Mouse (Mus musculus): ENCODE measurements around the gene Adamts20. TPM values are rescaled to one million over a fixed set of nuclear protein-coding genes. Genes with fewer than 3 reads are reported as not detected.

The Adamts20 gene
- polyA plus RNA-seq, 1 experiment from 2014 or later = 0.33 TPM

DNA sequence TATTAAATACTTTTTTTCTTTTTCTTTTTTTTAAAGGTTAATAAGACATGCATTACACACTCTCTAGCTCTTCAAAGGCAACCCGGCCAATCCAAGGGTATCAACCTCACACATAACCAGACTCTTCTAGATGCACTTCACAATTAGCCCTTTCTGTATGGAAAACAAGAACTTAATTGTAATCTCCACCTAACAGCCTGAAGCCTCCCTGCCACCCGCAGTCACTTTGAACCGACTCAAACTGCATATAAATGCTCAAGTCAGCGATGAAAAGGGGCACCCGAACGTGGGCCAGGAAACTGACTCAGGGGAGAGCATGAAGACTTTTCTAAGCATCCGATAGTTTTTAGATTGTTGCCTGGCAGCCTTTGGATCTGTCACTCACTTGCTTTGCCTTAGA lies 12.1 kb upstream of the Adamts20 start:
- Histone ChIP-seq H3K4me2 (no peak overlapping the region), H3K9me3 (replicated peaks) (no peaks in the 10 kb centered on the region), H3K36me3 (no peaks in the 10 kb centered on the region), H3K27ac (no peak overlapping the region), H3K9ac (no peak overlapping the region), H3K4me3 (no peak overlapping the region), H3K27me3 (replicated peaks) (no peaks in the 10 kb centered on the region), H3K4me1 (no peaks in the 10 kb centered on the region)
- ATAC-seq = no peak
- WGBS (ENCODE audit: insufficient replicate concordance) = 60% methylated on average over 7 of the region's 7 CpGs

DNA sequence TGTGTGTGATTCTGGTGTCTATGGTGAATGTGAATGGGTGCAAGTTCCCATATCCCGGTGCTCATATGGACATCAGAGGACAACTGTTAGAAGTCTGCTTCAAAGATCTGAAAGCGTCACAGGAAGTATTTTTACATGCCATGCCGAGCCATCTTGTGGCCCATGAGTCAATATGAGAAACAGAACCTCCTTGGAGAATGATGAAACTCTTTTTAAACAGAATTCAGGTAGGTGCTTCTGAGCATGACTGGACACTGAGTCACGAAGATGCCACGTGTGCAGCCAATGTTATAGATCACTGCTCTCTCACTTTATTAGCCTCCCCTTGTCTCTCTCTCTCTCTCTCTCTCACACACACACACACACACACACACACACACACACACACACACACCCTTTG lies 10.8 kb upstream of the Adamts20 start:
- WGBS (ENCODE audit: insufficient replicate concordance) = 63% methylated on average over 5 of the region's 5 CpGs
- Histone ChIP-seq H3K4me1 (no peaks in the 10 kb centered on the region), H3K4me2 (no peak overlapping the region), H3K27me3 (replicated peaks) (no peaks in the 10 kb centered on the region), H3K36me3 (no peaks in the 10 kb centered on the region), H3K9ac (no peak overlapping the region), H3K27ac (no peak overlapping the region), H3K4me3 (no peak overlapping the region), H3K9me3 (replicated peaks) (no peaks in the 10 kb centered on the region)
- ATAC-seq = no peak

DNA sequence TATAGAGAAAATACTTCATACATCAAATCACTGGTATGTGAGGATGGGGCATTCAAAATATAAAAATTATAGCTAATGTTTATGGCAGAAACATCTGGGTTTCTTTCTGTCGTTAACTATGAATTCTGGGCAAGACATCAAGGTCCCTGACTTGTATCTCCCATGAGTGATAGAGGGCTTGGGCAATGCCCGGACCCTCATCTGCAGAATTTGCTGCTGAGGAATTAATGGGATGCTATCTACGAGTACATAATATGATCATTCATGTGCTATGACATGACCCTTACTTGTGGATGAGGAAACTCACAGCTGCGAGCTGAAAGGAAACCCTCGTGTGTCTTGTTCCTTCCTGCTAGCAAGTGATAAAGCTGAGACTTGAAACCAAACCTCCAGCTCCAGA lies 5.1 kb upstream of the Adamts20 start:
- H3K9me3 ChIP-seq (replicated peaks) = no peaks in the 10 kb centered on the region
- H3K4me3 ChIP-seq = no peak overlapping the region
- H3K27ac ChIP-seq = no peak overlapping the region
- 37% methylated on average over 5 of the region's 5 CpGs for WGBS (ENCODE audit: insufficient replicate concordance)
- H3K27me3 ChIP-seq (replicated peaks) = no peaks in the 10 kb centered on the region
- no peak for ATAC-seq
- H3K36me3 ChIP-seq = no peaks in the 10 kb centered on the region
- H3K4me2 ChIP-seq = no peak overlapping the region
- H3K9ac ChIP-seq = no peak overlapping the region
- no peaks in the 10 kb centered on the region for H3K4me1 ChIP-seq

DNA sequence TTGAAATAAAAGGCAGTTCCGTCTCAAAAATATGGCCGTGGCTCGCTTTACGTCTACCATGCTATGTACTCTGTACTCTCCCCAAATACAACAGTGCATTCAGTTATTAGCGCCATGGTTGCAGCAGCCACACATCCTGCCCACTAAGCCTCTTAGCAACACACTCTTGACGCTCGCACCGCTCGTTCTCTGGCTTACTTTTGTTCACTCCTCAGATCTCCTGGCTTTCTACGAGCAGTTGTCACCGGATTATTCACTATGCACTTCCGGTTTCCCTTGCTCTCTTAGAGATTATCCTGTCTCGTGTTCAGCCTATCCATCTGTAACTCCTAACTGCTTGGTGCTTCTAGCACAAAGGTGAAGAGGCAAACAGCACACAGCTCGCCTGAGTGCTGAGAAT lies 337 bp downstream of the Adamts20 start:
- Histone ChIP-seq H3K36me3 (no peaks in the 10 kb centered on the region), H3K4me3 (no peak overlapping the region), H3K4me2 (no peak overlapping the region), H3K4me1 (no peaks in the 10 kb centered on the region), H3K9ac (no peak overlapping the region), H3K27me3 (replicated peaks) (no peaks in the 10 kb centered on the region), H3K9me3 (replicated peaks) (no peaks in the 10 kb centered on the region), H3K27ac (no peak overlapping the region)
- 78% methylated on average over 14 of the region's 14 CpGs for WGBS (ENCODE audit: insufficient replicate concordance)
- ATAC-seq = no peak

DNA sequence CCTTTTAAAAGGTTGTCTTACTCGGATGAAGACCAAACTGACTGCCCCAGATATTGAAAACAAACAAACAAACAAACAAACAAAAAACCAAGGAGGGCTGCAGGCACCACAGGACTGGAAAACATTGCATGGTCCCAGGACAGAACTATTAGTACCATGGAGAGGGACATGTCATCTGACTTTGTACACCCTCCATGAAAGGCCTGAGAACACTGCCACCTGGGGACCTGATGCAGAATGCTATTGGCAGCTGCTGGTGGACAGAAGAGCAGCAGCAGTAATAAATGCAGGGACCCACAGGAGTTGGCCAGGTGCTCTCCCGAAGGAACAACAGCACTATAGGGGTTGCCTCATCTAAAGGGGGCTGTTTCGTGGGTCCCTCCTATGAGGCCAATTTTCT lies 2.0 kb downstream of the Adamts20 start:
- 47% methylated on average over 3 of the region's 3 CpGs for WGBS (ENCODE audit: insufficient replicate concordance)
- H3K36me3 ChIP-seq = no peaks in the 10 kb centered on the region
- H3K27ac ChIP-seq = no peak overlapping the region
- no peaks in the 10 kb centered on the region for H3K4me1 ChIP-seq
- no peak overlapping the region for H3K4me2 ChIP-seq
- H3K9me3 ChIP-seq (replicated peaks) = no peaks in the 10 kb centered on the region
- H3K27me3 ChIP-seq (replicated peaks) = no peaks in the 10 kb centered on the region
- ATAC-seq = no peak
- H3K9ac ChIP-seq = no peak overlapping the region
- no peak overlapping the region for H3K4me3 ChIP-seq

DNA sequence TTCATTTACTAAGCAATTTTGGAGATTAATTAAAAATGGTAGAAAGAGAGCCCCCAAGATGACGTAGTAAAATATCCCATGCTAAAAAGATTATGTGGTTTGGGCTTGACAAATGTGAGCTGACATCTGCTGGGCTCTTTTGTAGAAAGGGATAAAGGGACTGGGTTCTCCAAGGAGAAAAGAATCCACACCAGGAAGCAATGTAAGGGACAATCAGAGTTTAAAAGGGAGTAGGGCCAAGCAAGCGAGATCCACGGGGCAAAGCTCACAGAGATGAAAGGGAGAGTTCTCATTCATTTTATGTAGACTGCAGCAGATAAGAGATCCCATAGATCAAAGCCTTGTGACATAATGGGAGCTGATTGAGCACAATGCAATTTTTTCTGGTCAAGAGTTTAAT lies 3.0 kb downstream of the Adamts20 start:
- no peak for ATAC-seq
- H3K27ac ChIP-seq = no peak overlapping the region
- H3K4me3 ChIP-seq = no peak overlapping the region
- no peaks in the 10 kb centered on the region for H3K4me1 ChIP-seq
- H3K9ac ChIP-seq = no peak overlapping the region
- WGBS (ENCODE audit: insufficient replicate concordance) = 48% methylated on average over 3 of the region's 3 CpGs
- H3K27me3 ChIP-seq (replicated peaks) = no peaks in the 10 kb centered on the region
- no peaks in the 10 kb centered on the region for H3K9me3 ChIP-seq (replicated peaks)
- H3K4me2 ChIP-seq = no peak overlapping the region
- H3K36me3 ChIP-seq = no peaks in the 10 kb centered on the region

DNA sequence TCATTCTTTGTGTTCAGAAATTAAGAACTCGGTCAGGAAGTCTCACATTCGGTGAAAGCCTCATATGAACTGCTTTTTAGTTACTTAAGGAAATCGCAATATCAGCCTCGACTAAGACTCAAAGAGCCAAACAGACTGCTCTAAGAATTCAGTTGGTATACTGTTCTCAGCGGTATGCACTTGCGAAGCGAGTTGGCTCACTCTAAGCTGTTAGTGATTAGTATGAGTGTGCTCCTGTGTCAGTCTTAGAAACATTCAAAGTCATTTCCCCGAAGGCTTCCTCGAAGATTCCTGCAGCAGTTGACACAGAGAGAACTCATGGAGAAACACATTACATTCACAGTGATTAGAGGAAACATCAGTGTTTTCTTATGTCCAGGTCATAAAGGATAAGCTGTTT lies 4.1 kb downstream of the Adamts20 start:
- no peaks in the 10 kb centered on the region for H3K36me3 ChIP-seq
- H3K27ac ChIP-seq = no peak overlapping the region
- no peaks in the 10 kb centered on the region for H3K9me3 ChIP-seq (replicated peaks)
- H3K4me1 ChIP-seq = no peaks in the 10 kb centered on the region
- no peak overlapping the region for H3K4me3 ChIP-seq
- no peak for ATAC-seq
- H3K27me3 ChIP-seq (replicated peaks) = no peaks in the 10 kb centered on the region
- 75% methylated on average over 9 of the region's 9 CpGs for WGBS (ENCODE audit: insufficient replicate concordance)
- H3K9ac ChIP-seq = no peak overlapping the region
- no peak overlapping the region for H3K4me2 ChIP-seq

DNA sequence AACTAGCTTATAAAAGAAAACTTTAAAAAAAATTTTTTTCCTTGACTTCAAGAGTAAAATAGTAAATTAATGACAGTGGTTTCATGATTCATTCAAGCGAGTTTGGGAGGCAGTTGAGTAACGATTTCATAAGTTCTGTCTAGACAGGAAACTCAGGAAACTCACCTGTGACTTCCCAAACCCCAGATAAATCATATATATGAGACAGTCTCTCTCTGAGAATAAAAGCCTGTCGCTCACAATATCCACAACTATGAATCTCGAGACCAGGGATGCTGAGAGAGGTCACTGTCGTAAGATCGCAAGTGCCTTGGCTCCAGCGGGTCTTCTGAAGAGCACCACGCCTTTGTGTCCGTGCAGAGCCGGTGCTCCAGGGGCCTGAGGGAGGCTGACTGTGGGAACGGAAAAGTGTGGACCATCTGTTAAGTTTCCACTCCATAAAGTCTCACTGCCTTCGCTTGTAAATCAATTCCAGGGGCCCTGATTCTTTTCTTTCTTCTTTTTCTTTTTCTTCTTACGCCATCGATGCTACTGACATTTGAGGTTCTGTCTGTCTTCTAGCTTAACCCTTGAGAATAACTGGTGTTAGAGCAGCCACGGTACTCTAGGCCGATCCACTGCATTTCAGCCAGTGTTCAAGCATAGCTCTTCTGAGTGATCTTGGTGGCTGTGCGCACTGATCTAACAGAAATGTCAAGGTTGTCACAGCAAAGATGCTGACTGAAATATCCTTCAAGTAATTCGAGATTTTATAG lies 7.4 kb downstream of the Adamts20 start:
- WGBS (ENCODE audit: insufficient replicate concordance) = 63% methylated on average over 18 of the region's 18 CpGs
- no peak overlapping the region for H3K4me2 ChIP-seq
- no peak for ATAC-seq

DNA sequence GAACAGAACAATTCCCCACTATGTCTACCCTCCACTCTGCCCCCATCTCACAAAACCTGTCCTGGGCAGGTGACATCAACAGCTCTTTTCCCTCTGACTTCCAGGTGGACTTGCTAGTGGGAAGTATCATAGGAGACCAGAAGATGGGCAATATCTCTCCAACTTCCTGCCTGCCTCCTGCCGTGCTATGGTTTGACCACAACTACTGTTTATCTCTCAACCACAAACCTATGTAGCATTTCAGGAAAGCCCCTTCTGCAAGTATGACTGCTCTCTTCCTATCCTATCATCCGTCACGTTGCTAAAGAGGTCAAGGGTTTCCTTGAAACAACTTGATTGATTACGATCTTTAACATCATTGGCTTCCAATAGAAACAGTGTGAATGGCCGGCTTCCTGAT lies 12.4 kb downstream of the Adamts20 start:
- Histone ChIP-seq H3K27ac (no peak overlapping the region), H3K27me3 (replicated peaks) (no peaks in the 10 kb centered on the region), H3K36me3 (no peaks in the 10 kb centered on the region), H3K9me3 (replicated peaks) (no peaks in the 10 kb centered on the region), H3K4me1 (peaks cover 7% of the 10 kb centered on the region; the same call in 1 of the 2 replicates), H3K9ac (no peak overlapping the region), H3K4me2 (no peak overlapping the region), H3K4me3 (no peak overlapping the region)
- WGBS (ENCODE audit: insufficient replicate concordance) = 20% methylated on average over 5 of the region's 5 CpGs
- ATAC-seq = no peak

More for the DNA sequence above, 7.4 kb downstream of the Adamts20 start:
- Histone ChIP-seq H3K4me1 (peaks cover 2% of the 10 kb centered on the region; the same call in 1 of the 2 replicates), H3K4me3 (no peak overlapping the region), H3K9ac (no peak overlapping the region), H3K27me3 (replicated peaks) (no peaks in the 10 kb centered on the region), H3K9me3 (replicated peaks) (no peaks in the 10 kb centered on the region), H3K36me3 (no peaks in the 10 kb centered on the region), H3K27ac (no peak overlapping the region)

DNA sequence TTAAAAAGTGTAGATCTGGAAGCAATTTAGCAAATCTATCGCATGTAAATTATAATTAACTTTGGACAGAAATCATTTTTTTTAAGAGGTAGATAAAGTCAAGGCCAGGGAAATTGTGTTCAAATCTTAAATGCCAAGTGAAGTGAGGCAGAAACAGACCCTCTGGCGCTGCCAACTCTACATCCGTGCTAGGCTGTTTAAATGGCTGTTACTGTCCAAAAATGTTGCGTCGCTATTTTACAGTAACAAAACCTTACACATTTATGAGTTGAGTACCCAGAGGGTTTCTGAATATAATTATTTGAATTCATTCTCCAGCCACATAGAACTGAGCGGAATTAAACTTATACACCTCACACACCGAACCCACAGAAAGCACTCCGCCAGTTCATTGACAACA lies 13.6 kb downstream of the Adamts20 start:
- Histone ChIP-seq H3K27ac (no peak overlapping the region), H3K4me2 (no peak overlapping the region), H3K9ac (no peak overlapping the region), H3K36me3 (no peaks in the 10 kb centered on the region), H3K4me1 (peaks cover 7% of the 10 kb centered on the region; the same call in 1 of the 2 replicates), H3K27me3 (replicated peaks) (no peaks in the 10 kb centered on the region), H3K4me3 (no peak overlapping the region), H3K9me3 (replicated peaks) (no peaks in the 10 kb centered on the region)
- WGBS (ENCODE audit: insufficient replicate concordance) = 80% methylated on average over 8 of the region's 8 CpGs
- no peak for ATAC-seq

DNA sequence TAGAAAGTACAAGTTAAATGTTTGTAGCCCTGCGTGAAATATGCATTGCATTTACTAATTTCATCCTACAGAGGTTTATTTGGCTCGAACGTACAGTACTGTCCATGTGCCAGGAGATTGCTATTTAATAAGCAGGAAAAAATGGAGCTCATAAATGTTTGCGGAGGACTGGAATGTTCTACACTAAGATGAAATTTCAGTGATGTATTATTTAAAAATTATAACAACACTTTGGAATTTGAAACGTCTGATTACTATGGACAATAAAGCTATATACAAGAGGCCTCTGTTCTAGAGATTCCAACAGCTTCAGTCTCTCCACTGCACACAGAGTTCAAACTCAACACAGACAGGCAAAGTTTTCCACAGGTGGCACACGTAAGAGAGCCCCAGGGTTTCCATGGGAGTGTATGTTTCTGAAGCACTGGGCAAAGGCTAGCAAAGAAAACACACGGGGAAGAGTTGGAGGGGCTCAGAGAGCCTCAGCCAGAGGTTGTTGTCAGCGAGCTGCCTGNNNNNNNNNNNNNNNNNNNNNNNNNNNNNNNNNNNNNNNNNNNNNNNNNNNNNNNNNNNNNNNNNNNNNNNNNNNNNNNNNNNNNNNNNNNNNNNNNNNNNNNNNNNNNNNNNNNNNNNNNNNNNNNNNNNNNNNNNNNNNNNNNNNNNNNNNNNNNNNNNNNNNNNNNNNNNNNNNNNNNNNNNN lies 20.6 kb downstream of the Adamts20 start:
- H3K27me3 ChIP-seq (replicated peaks) = no peaks in the 10 kb centered on the region
- ATAC-seq = peak; percentile 55
- no peak overlapping the region for H3K4me3 ChIP-seq
- 46% methylated on average over 8 of the region's 8 CpGs for WGBS (ENCODE audit: insufficient replicate concordance)
- H3K9ac ChIP-seq = no peak overlapping the region
- H3K9me3 ChIP-seq (replicated peaks) = no peaks in the 10 kb centered on the region
- H3K27ac ChIP-seq = no peak overlapping the region
- no peak overlapping the region for H3K4me2 ChIP-seq
- no peaks in the 10 kb centered on the region for H3K36me3 ChIP-seq
- H3K4me1 ChIP-seq = 0 out of 2 replicates have a peak, but pooled peaks cover 6% of the 10 kb centered on the region

DNA sequence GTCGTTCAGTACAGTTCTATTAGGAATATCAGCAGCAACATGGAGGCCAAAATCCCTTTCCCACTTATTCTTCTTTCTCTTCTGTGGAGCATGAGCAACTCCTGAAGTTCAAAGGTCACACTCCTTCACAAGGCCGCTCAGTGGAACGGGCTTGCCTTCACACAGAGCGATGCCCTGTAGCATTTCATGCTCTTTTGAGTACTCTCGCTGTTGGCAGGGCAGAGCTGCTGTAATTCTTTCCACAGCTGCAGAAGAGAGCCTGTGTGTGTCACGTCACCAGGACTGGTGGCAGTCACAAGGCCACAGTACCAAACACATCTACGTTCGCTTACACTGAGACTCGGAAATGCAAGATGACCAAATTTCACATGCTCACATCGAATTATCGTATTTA lies 21.2 kb downstream of the Adamts20 start:
- Histone ChIP-seq H3K4me3 (no peak overlapping the region), H3K27me3 (replicated peaks) (no peaks in the 10 kb centered on the region), H3K9me3 (replicated peaks) (no peaks in the 10 kb centered on the region), H3K4me1 (0 out of 2 replicates have a peak, but pooled peaks cover 6% of the 10 kb centered on the region), H3K36me3 (no peaks in the 10 kb centered on the region), H3K27ac (no peak overlapping the region), H3K9ac (no peak overlapping the region), H3K4me2 (no peak overlapping the region)
- 79% methylated on average over 11 of the region's 11 CpGs for WGBS (ENCODE audit: insufficient replicate concordance)
- no peak for ATAC-seq

Measured in liver, embryonic 12.5 days (tissue).